Mouse (Mus musculus) heart, postnatal 10 days (tissue): ENCODE data around the gene Lgals9. TPM values are rescaled to one million over a fixed set of nuclear protein-coding genes. Genes with fewer than 3 reads are reported as not detected.

ENCODE experiments used
- DNase-seq, 2 experiments: peaks; one replicate each; pipeline ENCODE4 v3.0.0; 2021
- intact Hi-C: fragments of 180-260 bp; cut with DNase I; formaldehyde crosslinking; loops from one replicate; pipeline ENCODE4 v1.15.1; 2025
- total RNA-seq, 2 experiments: library from RNA; stranded (reverse); gene quantifications; 2 replicates each; pipeline ENCODE4 v1.2.3; 2021

Lgals9 gene
- total RNA-seq, 2 experiments from 2014 or later = 49.5 to 50.5 TPM

DNA sequence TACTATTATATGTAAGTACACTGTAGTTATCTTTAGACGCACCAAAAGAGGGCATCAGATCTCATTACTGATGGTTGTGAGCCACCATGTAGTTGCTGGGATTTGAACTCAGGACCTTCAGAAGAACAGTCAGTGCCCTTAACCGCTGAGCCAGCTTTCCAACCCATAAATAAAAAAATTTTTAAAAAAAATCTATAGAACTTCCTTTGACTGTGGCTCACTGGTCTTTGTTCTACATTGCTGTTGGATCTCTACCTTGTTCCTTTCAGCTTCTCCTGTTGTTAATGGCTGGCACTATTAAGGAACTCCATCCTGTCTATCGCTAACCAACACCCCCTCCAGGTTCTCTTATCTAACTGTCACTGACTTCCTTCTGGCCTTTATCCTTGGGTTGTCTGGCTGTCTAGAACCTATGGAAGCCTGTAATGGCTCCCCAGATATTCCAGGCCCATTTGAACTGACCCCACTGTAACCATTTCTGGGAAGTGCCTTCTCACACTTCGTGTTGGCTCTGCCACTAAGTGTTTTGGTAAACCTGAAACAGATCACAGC lies 4.6 kb downstream of the Lgals9 start:
- DNase-seq = no peak
- intact Hi-C loops = no loop called here

DNA sequence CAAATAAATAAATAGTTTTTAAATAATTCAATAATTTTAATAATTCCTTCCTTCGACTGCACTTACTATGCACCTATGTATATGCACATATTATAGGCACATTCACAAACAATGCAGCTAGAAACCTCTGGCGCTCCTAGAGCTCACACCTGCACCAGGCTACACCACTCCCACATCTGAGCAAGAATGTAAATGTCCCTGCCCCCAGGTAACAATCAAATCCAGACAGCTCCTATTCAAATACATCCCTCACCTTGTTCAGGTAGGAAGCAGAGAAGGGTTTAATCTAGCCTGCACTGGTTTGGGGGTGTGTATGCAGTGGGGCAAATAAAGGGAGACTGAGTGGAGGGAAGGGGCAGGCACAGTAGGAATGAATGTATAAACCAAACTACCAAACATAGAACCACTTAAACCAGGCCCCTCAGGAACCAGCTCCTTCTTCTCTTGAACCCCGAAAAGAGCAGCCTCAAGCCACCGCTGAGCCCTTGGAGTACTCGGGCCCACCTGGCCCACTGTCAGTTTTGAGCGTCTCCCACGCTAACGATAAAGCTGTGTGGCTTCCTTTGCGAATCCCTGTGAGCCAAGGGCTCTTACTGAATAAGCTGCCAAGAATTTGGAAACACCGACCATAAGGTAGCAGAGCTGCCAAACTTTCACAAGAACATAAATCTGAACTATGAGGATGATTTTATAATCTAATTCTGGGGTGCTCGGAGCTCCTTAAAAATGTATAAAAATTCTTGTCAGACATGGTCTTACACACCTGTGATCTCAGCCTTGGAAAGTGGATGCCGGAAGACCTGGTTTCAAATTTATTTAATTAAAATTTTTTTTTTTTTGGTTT lies 6.3 kb downstream of the Lgals9 start:
- no peak for DNase-seq
- intact Hi-C loops = no loop called here

DNA sequence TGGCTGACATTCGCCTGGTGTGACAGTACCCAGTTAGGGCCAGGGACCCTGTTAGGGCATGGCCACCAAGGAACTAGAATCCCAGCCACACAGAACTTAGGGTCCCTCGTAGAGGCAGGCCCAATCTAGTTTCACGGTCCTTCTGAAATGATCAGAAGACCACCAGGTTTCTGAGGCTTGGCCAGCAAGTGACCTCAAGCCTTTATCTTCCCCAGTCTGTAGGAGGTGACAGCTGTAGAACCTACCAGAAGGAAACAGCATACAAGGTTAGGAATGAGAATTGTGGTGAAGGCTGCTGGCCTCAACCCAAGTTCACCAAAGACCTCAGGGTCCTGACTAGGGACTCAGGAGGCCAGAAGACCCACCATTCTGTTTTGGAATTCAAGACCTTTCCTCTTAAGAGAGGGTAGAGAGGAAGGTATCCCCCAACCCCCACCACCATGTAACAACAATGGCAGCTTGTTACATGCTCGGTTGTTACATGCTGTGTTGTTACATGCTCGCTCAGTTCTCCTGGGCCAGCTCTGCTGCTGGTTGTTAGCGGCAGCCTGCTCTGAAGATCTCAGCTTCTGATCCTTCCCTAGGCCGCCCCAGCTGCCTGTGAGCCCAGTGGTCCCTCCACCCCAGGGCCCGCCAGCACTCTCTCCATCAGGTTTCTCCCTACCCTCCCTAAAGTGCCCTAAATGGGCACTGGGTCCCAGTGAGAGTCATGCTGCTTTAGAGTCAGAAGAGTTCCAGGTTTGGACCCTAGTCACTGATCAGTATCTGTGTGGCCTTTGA lies 7.8 kb downstream of the Lgals9 start:
- DNase-seq = no peak
- intact Hi-C loops = no loop called here

DNA sequence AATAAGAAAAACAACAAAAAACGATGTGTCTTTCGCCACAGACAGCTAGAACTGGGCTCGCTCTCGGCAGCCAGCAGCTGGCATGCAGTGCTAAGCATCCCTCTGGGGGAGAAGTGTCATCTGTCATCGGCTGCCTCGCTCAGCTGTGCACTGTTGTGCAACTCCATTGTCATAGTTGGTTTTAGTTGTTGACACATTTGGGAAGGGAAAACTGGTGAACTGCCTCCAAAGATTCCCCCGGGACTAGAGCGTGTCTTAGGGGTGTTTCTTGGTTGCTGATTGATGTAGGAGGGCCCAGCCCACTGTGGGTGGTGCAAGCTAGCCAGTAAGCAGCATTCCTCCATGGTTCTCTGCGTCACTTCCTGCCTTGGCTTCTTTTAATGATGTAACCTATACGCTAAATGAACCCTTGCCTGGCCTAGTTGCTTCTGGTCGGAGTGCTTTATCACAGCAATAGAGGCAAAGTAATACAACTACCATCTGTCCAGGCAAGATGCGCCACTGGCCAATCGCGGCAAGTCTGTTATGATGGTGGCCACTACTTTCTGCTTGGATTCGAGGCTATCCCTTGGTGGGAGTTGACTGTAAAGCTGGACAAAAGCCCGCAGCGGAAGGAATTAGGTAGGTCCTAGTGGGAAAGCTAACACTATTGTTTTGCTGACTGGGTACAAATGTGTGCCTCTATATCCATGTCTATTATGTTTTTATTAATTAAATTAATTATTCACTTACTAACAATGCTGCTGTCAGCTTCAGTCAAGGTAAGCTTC lies 11.2 kb downstream of the Lgals9 start:
- intact Hi-C loops = no loop called here
- peak; percentile 73 to 78 for DNase-seq

DNA sequence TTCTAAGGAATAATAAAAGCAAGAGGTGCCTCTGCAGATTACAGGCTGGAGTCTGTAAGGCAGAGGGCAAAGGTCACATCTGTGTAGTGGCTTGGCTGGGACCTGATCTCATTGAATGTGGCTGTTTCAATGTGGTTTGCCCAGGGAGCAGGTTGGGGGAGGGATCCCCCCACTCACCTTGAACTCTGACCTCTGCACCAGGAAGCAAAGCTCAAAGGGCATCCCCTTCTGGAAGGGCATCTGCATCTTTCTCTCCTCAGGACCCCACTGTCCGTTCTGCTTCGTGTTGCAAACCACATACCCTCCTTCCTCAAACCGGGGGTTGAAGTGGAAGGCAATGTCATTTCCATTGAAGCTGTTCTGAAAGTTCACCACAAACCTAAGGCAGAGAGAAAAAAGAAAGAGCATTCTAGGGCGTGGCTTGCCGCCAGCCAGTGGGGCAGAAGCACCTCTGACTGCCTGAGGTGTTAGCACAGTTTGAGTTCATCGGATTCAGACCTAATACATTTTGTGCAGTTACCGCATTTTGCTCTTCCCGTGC lies 11.9 kb downstream of the Lgals9 start:
- intact Hi-C loops = no loop called here
- DNase-seq = no peak

DNA sequence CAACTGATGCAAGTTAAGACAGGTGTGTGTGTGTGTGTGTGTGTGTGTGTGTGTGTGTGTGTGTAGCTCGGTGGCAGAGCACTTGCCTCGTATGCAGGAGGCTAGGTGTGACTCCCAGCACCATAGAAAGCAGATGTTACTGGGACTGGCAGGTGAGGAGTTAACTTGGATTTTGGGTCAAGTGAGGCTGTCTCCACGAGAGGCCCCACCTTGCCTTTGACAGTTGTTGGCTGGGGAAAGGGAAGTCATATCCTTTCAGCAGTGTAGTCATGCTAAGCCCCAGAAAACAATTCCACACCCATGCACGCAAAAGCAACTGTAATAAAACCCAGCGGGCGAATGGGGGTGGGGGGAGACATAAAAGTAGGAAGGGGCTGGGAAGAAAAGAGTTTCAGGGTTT lies 12.4 kb downstream of the Lgals9 start:
- DNase-seq = no peak
- intact Hi-C loops = no loop called here

DNA sequence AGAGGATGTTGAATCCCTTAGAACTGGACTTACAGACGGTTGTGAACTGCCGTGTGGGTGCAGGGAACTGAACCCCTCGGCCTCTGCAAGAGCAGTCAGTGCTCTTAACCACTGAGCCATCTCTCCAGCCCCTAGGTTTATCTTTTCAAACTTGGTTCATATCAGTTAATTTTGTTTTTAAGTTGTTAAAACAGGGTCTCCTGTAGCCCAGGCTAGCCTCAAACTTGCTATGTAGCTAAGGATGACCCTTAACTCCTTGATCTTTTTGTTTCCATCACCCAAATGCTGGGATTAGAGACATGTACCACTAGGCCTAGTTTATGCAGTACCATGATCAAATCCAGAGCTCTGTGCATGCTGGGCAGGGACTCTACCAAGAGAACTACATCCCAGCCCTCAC lies 13.0 kb downstream of the Lgals9 start:
- intact Hi-C loops = no loop called here
- no peak for DNase-seq

DNA sequence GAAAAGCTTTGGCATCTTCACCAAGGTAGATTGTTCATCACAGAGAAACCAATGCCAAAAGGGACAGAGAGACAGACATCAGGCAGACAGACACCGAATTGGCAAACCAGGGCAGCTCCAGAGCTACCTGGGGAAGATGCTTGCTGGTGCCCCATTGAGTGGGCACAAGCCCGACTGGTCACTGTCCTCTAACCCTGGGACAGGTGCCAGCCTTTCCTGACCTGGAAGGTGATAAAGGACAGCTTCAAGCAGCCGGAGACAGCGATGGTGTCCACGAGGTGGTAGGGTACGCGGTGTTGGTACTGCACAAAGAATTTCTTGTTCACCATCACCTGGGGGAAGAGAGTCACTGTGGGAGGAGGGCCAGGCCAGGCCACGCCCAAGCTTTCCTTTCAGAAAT lies 13.7 kb downstream of the Lgals9 start:
- DNase-seq = no peak

DNA sequence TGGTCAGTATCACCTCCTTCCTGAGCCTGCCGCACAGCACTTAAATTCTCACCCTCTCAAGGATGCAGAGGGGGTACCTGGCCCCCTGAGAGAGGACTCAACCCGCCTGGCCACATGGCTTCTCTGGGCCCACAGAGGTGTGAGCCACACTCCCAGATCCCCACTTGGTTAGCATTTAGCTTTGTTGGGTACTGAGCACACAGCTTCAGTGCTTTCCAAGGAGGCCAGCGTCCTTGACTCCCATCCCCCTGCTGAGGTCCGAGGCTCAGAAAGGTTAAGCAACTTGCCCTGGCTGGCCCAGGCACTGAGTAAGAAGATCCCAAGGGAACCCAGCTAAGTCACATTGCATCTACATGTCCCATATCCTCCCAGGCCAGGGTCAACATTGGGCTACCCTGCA lies 16.6 kb downstream of the Lgals9 start:
- DNase-seq = no peak

More for the DNA sequence above, 13.7 kb downstream of the Lgals9 start:
- intact Hi-C loops = no loop called here

DNA sequence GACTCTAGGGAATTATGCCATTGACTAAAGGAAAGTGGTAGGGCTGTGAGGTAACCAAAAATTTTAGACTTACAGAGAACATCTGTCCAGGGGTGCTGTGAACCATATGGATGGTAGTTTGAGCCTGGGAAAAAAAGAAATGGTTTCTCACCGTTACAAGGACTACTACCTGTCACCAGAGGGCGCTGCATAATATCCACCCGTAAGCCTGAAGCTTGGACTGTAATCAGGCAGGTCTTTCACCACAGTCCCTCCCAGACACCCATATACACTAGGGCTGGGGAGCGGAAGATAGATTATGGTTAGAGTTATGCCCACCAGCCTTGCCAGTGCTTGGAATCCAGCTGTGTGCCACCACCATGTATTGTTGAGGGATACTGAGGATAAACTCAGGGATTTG lies 17.4 kb downstream of the Lgals9 start:
- intact Hi-C loops = loop anchor here (2.0 to 5.0 kb wide), 4 partner anchors 35 to 325 kb away; no protein-coding TSS in a partner anchor
- DNase-seq = peak; percentile 53 to 77

More for the DNA sequence above, 16.6 kb downstream of the Lgals9 start:
- intact Hi-C loops = loop anchor here (5.0 kb wide), 1 partner anchor 324 kb away; no protein-coding TSS in a partner anchor

DNA sequence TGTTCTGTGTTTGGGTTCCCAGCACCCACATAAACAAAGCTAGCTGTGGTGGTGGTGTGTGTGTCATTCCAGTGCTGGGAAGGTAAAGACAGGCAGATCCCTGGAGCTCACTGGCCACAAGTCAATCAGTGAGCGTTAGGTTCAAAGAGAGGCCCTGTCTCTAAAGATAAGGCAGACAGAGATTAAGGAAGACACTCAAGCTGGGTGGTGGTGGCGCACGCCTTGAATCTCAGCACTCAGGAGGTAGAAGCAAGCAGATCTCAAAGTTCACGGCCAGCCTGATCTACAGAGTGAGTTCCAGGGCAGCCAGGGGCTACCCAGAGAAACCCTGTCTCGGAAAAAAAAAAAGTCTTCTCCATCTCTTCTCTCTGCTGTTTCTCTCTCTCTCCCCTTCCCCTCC lies 23.5 kb downstream of the Lgals9 start:
- intact Hi-C loops = no loop called here
- DNase-seq = no peak

DNA sequence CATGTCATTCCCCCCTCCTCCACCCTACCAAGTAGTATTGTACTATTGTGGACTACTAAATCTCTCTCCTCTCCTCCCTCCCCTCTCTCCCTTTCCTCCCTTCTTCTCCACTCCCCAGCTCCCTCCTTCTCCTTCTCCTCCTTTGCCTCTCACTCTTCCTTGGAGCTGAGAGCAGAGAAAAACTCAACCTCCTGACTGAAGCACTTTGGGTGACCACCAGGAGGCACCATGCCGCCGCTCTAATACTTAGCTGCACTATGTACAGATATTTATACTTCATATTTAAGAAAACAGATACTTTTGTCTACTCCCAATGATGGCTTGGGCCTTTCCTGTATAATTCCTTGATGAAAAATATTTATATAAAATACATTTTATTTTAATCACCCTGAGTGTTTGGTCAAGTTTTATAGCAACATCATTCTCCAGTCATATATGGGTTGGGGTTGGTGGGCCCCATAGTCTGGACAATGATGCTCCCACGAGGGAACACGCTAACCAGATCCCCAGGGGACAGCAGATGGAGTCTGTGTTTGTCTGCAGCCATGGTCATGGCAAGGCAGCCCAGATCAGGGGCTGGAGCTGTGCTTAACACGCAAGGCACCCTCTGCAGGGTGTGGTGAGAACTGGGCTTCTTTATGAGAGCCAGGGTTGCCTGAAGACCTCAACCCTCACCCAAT lies 24.8 kb downstream of the Lgals9 start:
- intact Hi-C loops = loop anchor here (10.0 kb wide), 1 partner anchor 475 kb away; no protein-coding TSS in a partner anchor

DNA sequence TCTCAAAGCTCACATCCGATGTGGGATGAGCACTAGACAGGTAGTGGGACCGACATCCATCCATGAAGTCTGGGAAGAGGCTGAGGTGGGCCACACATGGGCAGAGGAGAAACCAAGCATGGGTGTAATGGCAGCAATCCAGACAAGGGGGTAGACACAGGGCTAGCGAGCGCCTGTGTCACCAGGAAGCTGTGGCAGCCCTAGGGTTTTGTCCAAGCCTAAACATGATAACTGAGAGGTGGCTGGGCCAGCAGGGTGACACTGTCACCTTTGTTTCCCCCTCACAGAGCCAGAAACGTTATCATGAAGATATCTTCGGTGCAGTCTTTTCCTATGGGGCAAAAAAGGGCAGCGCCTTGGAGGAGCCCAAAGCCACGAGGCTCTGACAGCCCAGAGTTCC lies 25.4 kb downstream of the Lgals9 start:
- no peak for DNase-seq
- intact Hi-C loops = loop anchor here (10.0 kb wide), 1 partner anchor 475 kb away; no protein-coding TSS in a partner anchor

More for the DNA sequence above, 24.8 kb downstream of the Lgals9 start:
- peak in 1 of 2 experiments; percentile 63 for DNase-seq

DNA sequence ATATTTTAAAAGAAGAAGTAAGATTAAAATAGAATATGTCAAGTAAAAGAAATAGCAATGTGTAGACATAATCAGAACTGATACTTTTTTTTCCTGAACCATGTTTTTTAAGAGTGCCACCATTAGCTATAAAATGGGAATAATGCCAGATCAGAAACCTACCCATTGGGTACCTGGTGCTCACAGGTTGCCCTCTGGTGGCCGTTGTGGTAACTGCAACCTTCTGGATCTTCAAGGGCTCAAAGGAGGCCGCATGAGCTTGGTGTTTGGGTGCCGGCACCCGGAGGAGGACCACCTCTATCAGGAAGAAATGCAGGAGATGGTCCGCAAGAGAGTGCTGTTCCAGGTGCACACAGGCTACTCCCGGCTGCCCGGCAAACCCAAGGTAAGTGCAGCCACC lies 28.5 kb downstream of the Lgals9 start:
- DNase-seq = peak; percentile 76 to 87
- intact Hi-C loops = loop anchor here (1.0 to 10.0 kb wide), 2 partner anchors 100 to 471 kb away; no protein-coding TSS in a partner anchor

DNA sequence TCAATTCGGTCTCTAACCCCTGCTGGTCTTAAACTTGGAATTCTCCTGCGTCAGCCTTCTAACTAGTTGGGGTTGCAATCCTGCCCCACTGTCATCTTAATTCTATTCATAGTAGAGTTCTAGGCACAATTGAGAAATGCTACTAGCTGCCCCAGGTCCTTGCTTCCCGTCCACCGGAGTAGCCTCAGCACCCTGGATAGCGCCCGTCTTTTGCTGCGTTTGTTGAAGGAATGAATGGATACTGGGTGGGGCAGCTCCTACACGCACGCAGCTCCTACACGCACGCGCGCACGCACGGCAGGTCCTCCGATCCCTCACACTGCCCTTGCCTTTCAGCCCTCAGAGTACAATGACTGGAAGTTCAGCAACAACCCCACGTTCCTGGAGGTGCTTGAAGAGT lies 32.3 kb downstream of the Lgals9 start:
- peak; percentile 53 to 75 for DNase-seq
- intact Hi-C loops = loop anchor here (10.0 kb wide), 1 partner anchor 468 kb away; no protein-coding TSS in a partner anchor

DNA sequence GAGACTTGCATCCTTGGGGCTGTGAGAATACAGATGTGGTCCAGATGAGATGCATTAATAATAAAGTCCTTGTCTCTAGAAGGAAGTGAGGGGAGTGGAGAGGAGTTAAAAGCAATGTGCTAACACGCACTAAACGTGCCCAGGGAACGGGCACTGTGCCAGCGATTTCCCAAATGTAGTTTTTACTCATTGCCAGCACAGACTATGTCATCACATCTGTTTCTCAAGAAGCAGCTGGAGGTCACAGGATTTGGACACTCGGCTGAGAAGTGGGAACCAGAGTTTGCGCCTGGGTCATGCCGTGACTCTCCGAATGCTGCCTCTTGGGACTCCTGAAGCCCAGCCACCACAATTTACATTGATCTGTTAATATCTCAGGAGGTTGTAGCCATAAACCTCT lies 34.4 kb downstream of the Lgals9 start:
- intact Hi-C loops = loop anchor here (10.0 kb wide), 1 partner anchor 466 kb away; no protein-coding TSS in a partner anchor
- DNase-seq = no peak

DNA sequence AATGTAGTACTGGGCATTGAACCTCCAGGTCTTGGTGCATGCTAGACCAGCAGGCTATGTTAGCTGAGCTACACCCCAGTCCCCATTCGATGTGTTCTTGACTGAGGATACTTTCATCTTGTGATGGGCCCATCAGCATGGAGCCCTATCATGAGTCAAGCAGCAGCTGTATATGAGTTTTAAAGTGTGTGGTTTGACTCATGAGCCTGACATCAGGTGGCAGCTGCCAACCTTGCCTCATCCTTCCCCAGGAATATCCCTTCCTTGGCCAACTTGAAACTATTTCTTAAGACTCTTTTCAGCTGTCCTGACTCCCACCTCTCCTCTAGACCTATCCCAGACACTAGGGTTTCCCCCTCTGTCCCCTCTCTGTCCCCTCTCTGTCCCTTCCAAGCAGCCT lies 41.7 kb downstream of the Lgals9 start:
- intact Hi-C loops = no loop called here
- no peak for DNase-seq

DNA sequence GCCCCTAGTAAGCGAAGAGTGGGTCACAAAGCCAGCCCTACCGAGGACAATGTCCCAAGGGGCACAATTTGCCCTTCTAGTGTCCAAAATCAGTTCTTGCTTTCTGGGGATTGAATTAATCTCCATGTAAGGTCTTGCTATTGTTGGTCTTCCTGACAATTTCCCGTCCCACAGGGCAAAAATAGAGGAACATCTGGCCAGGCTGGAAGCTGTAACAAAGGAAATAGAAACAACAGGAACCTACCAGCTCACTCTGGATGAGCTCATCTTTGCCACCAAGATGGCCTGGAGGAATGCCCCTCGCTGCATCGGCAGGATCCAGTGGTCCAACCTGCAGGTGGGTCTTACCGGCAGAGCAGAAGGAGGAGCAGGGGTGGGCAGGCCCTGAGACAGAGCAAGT lies 49.6 kb downstream of the Lgals9 start:
- DNase-seq = peak in 1 of 2 experiments; percentile 24
- intact Hi-C loops = no loop called here

DNA sequence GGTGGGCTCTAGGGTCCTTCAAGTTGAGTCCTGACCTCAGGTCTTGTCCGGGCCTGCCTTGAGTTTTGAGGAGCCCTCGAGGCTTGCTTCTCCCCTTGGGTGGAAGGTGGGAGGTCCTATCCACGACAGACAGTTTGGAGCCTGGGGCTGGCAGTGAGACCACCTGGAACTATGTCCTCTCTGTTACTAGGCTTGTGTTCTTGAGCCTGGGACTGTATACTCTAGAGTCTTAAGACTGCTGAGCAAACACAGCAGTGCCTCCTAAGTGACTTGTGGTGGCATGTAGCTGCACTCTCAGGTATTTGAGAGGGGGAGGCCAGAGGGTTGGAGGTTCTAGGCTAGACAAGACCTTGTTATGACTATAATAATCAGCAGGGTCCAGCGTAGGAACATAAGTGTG lies 50.0 kb downstream of the Lgals9 start:
- no peak for DNase-seq
- intact Hi-C loops = no loop called here
